In genomic region chr8:123442351-123442750, GRCm38 (mm10) we compare ENCODE assay signal across 9 mouse cellular contexts. TPM values are rescaled to one million over a fixed set of nuclear protein-coding genes. Genes with fewer than 3 reads are reported as not detected.
DNase-seq lines count a peak whose midpoint lies in the region; ATAC-seq and TF ChIP-seq lines count a peak whose summit lies in the region.
"Had no signal": no experiment of that assay in that cellular context is flagged by ENCODE, and none has a peak within 500 bp of the region (broad histone marks: within the 10 kb centered on the region; RNA-seq: fewer than 3 reads in every experiment).

No protein-coding gene starts in this region.

- 75% methylated on average over 5 of the region's 5 CpGs for WGBS in kidney, adult 2 months
- 83% methylated on average over 5 of the region's 5 CpGs for WGBS in embryonic facial prominence, embryonic 15.5 days
- WGBS in intestine, postnatal 0 days, result 83% methylated on average over 5 of the region's 5 CpGs
- 81% methylated on average over 5 of the region's 5 CpGs for WGBS in lung, adult 2 months

- no peak for TF ChIP-seq CTCF in kidney, adult 2 months (conservative IDR thresholded peaks at IDR 0.05; ENCODE audit: insufficient read depth, insufficient read length, low read depth, low read length)
- TF ChIP-seq CTCF in intestine, postnatal 0 days (IDR thresholded peaks at IDR 0.05; ENCODE audit: low read depth), result no peak
- TF ChIP-seq CTCF in lung, adult 2 months (IDR thresholded peaks at IDR 0.05; ENCODE audit: insufficient read depth, low read length), result no peak

- no peak for DNase-seq in kidney, adult 2 months
- no peak for DNase-seq in kidney, adult 9 months
- no peak for DNase-seq in spleen, postnatal 14 days (ENCODE audit: low spot score in 2 of 2)
- no peak for DNase-seq in cerebellum, postnatal 36 days
- no peak for DNase-seq in lung, adult 2 months

- H3K36me3 ChIP-seq in kidney, adult 2 months (ENCODE audit: control insufficient read depth, insufficient read depth, low read length), result no peaks in the 10 kb centered on the region
- H3K36me3 ChIP-seq in embryonic facial prominence, embryonic 15.5 days, result 0 out of 2 replicates have a peak, but pooled peaks cover 6% of the 10 kb centered on the region
- H3K36me3 ChIP-seq in intestine, postnatal 0 days (ENCODE audit: control insufficient read depth, insufficient read depth), result no peaks in the 10 kb centered on the region
- no peaks in the 10 kb centered on the region for H3K36me3 ChIP-seq in myocyte (ENCODE audit: control insufficient read depth, insufficient read depth)

- peak overlapping the region; percentile 45 for H3ac ChIP-seq in myocyte (ENCODE audit: control insufficient read depth, insufficient read length)

- H3K4me2 ChIP-seq in embryonic facial prominence, embryonic 15.5 days (replicated peaks), result peak overlapping the region; percentile 63; the same call in 1 of the 2 replicates
- H3K4me2 ChIP-seq in intestine, postnatal 0 days (replicated peaks; ENCODE audit: low read depth), result peak overlapping the region; percentile 73
- H3K4me2 ChIP-seq in myocyte (ENCODE audit: low read depth), result no peak overlapping the region

- H3K9ac ChIP-seq in embryonic facial prominence, embryonic 15.5 days, result no peak overlapping the region
- no peak overlapping the region for H3K9ac ChIP-seq in intestine, postnatal 0 days (ENCODE audit: low read depth, low read length)

- TF ChIP-seq POLR2A in kidney, adult 2 months (IDR thresholded peaks at IDR 0.05; ENCODE audit: low read depth, low read length), result no peak
- no peak for TF ChIP-seq POLR2A in myocyte (IDR thresholded peaks at IDR 0.05; ENCODE audit: insufficient read length, low read depth)
- TF ChIP-seq POLR2A in lung, adult 2 months (IDR thresholded peaks at IDR 0.05; ENCODE audit: borderline replicate concordance, extremely low read depth, low read depth, low read length), result no peak

- peak overlapping the region; percentile 6; the same call in 1 of the 2 replicates for H3K27ac ChIP-seq in kidney, adult 2 months (ENCODE audit: insufficient read depth, low read depth, low read length)
- no peak overlapping the region for H3K27ac ChIP-seq in embryonic facial prominence, embryonic 15.5 days (replicated peaks)
- H3K27ac ChIP-seq in intestine, postnatal 0 days (ENCODE audit: low read depth, low read length), result no peak overlapping the region; the same call in 1 of the 2 replicates

- H3K4me1 ChIP-seq in kidney, adult 2 months (ENCODE audit: control insufficient read depth, insufficient read depth, low read length), result peaks cover 17% of the 10 kb centered on the region; the same call in 1 of the 2 replicates
- peaks cover 11% of the 10 kb centered on the region for H3K4me1 ChIP-seq in embryonic facial prominence, embryonic 15.5 days
- no peaks in the 10 kb centered on the region for H3K4me1 ChIP-seq in intestine, postnatal 0 days (replicated peaks; ENCODE audit: control insufficient read depth, insufficient read depth, low read length)
- H3K4me1 ChIP-seq in lung, adult 2 months (ENCODE audit: control insufficient read depth, insufficient read depth, low read length), result peaks cover 3% of the 10 kb centered on the region; the same call in 1 of the 2 replicates

- ATAC-seq in embryonic facial prominence, embryonic 15.5 days (ENCODE audit: insufficient number of reproducible peaks, low FRiP score, low TSS enrichment, low read depth), result no peak
- no peak for ATAC-seq in intestine, postnatal 0 days

- no peak overlapping the region for H3K4me3 ChIP-seq in kidney, adult 2 months (ENCODE audit: insufficient read depth, low read depth, low read length)
- peak overlapping the region; percentile 72 for H3K4me3 ChIP-seq in embryonic facial prominence, embryonic 15.5 days (replicated peaks)
- peak overlapping the region; percentile 74; the same call in 1 of the 2 replicates for H3K4me3 ChIP-seq in intestine, postnatal 0 days (ENCODE audit: low read depth, low read length)
- peak overlapping the region; percentile 32 for H3K4me3 ChIP-seq in myocyte
- H3K4me3 ChIP-seq in lung, adult 2 months (replicated peaks; ENCODE audit: extremely low read depth, low read depth, low read length), result no peak overlapping the region

- no peaks in the 10 kb centered on the region for H3K27me3 ChIP-seq in kidney, adult 2 months (replicated peaks; ENCODE audit: control insufficient read depth, insufficient read depth, low read length)
- H3K27me3 ChIP-seq in embryonic facial prominence, embryonic 15.5 days, result no peaks in the 10 kb centered on the region
- H3K27me3 ChIP-seq in intestine, postnatal 0 days (replicated peaks; ENCODE audit: control insufficient read depth, insufficient read depth, low read length), result no peaks in the 10 kb centered on the region
- no peaks in the 10 kb centered on the region for H3K27me3 ChIP-seq in myocyte (ENCODE audit: control insufficient read depth, insufficient read depth, insufficient read length)

- H3K9me3 ChIP-seq in embryonic facial prominence, embryonic 15.5 days (replicated peaks), result no peaks in the 10 kb centered on the region
- H3K9me3 ChIP-seq in intestine, postnatal 0 days (ENCODE audit: control insufficient read depth), result no peaks in the 10 kb centered on the region

- no peaks in the 10 kb centered on the region for H3K79me2 ChIP-seq in myocyte (ENCODE audit: control insufficient read depth, insufficient read depth)

TF ChIP-seq in myocyte, 11 proteins besides CTCF, POLR2A, EP300 and RAD21:
- no peak for TF ChIP-seq MYOG (IDR thresholded peaks at IDR 0.05; ENCODE audit: control insufficient read depth in 1 of 3, insufficient read depth in 1 of 3, insufficient read length in 2 of 3, low read depth in 2 of 3)
- no peak for TF ChIP-seq SRF (IDR thresholded peaks at IDR 0.05; ENCODE audit: control insufficient read depth, insufficient read length, low read depth)
- no peak for TF ChIP-seq MYOD1 (IDR thresholded peaks at IDR 0.05; ENCODE audit: control insufficient read depth in 1 of 3, insufficient read length in 2 of 3, low read depth in 2 of 3)
- TF ChIP-seq USF1 (IDR thresholded peaks at IDR 0.05; ENCODE audit: low read depth), result no peak
- no peak for TF ChIP-seq MAX (IDR thresholded peaks at IDR 0.05; ENCODE audit: low read depth)
- no peak for TF ChIP-seq TCF12 (IDR thresholded peaks at IDR 0.05; ENCODE audit: insufficient read depth, poor library complexity, severe bottlenecking)
- TF ChIP-seq REST (IDR thresholded peaks at IDR 0.05; ENCODE audit: insufficient read depth, insufficient read length), result no peak
- TF ChIP-seq TCF3 (IDR thresholded peaks at IDR 0.05; ENCODE audit: insufficient read length, low read depth), result no peak
- no peak for TF ChIP-seq POLR2AphosphoS2 (IDR thresholded peaks at IDR 0.05; ENCODE audit: insufficient read length, low read depth)
- no peak for TF ChIP-seq CEBPB (IDR thresholded peaks at IDR 0.05; ENCODE audit: insufficient read depth, poor library complexity, severe bottlenecking)
- no peak for TF ChIP-seq E2F4 (IDR thresholded peaks at IDR 0.05; ENCODE audit: insufficient read depth)

RNA-seq across cellular contexts. Expression of gene Def8, which starts 19.0 kb away (rescaled TPM):
- polyA plus RNA-seq in kidney, adult 2 months (2012; rRNA removed), result 87.1 and 97.6 TPM in 2 replicates
- 40.4 and 40.5 TPM in 2 replicates for polyA plus RNA-seq in embryonic facial prominence, embryonic 15.5 days (2015; fragmentation: Nextera tagmentation; extraction: Ambion mirVana)
- polyA plus RNA-seq in intestine, postnatal 0 days (2015; fragmentation: Nextera tagmentation; extraction: Ambion mirVana), result 16.6 and 18.4 TPM in 2 replicates
- 19.6 TPM for polyA plus RNA-seq in myocyte (2012; fragmentation: generic; extraction: Trizol)
- polyA plus RNA-seq in lung, adult 2 months (2012; rRNA removed), result 23.0 and 30.9 TPM in 2 replicates

RNA-seq across cellular contexts. Expression of gene Tubb3, which starts 31.1 kb away (rescaled TPM):
- 3.9 and 12.0 TPM in 2 replicates for polyA plus RNA-seq in kidney, adult 2 months (2012; rRNA removed)
- polyA plus RNA-seq in embryonic facial prominence, embryonic 15.5 days (2015; fragmentation: Nextera tagmentation; extraction: Ambion mirVana), result 43.1 and 48.1 TPM in 2 replicates
- 22.5 and 23.9 TPM in 2 replicates for polyA plus RNA-seq in intestine, postnatal 0 days (2015; fragmentation: Nextera tagmentation; extraction: Ambion mirVana)
- polyA plus RNA-seq in myocyte (2012; fragmentation: generic; extraction: Trizol), result 85.5 TPM
- polyA plus RNA-seq in lung, adult 2 months (2012; rRNA removed), result 1.2 and 1.4 TPM in 2 replicates

RNA-seq across cellular contexts. Expression of gene Afg3l1, which starts 35.4 kb away (rescaled TPM):
- 36.5 and 38.7 TPM in 2 replicates for polyA plus RNA-seq in kidney, adult 2 months (2012; rRNA removed)
- 50.5 and 55.8 TPM in 2 replicates for polyA plus RNA-seq in embryonic facial prominence, embryonic 15.5 days (2015; fragmentation: Nextera tagmentation; extraction: Ambion mirVana)
- 30.8 and 34.7 TPM in 2 replicates for polyA plus RNA-seq in intestine, postnatal 0 days (2015; fragmentation: Nextera tagmentation; extraction: Ambion mirVana)
- polyA plus RNA-seq in myocyte (2012; fragmentation: generic; extraction: Trizol), result 35.0 TPM
- polyA plus RNA-seq in lung, adult 2 months (2012; rRNA removed), result 13.0 and 21.4 TPM in 2 replicates

RNA-seq across cellular contexts. Expression of gene Mc1r, which starts 35.4 kb away (rescaled TPM):
- not detected in 2 replicates for polyA plus RNA-seq in kidney, adult 2 months (2012; rRNA removed)
- polyA plus RNA-seq in embryonic facial prominence, embryonic 15.5 days (2015; fragmentation: Nextera tagmentation; extraction: Ambion mirVana), result 0.38 and 0.47 TPM in 2 replicates
- polyA plus RNA-seq in intestine, postnatal 0 days (2015; fragmentation: Nextera tagmentation; extraction: Ambion mirVana), result not detected in 2 replicates
- polyA plus RNA-seq in myocyte (2012; fragmentation: generic; extraction: Trizol), result 0.02 TPM
- polyA plus RNA-seq in lung, adult 2 months (2012; rRNA removed), result not detected in 2 replicates
- polyA plus RNA-seq: urinary bladder, adult 2 months had no signal

Comparison
In these comparisons a context has a peak if more than half of its experiments do, and no peak if none do; other contexts are left out.
1. H3K4me3 ChIP-seq: peak in embryonic facial prominence, embryonic 15.5 days (single experiment), intestine, postnatal 0 days (single experiment) and myocyte (single experiment); none in kidney, adult 2 months (single experiment) and lung, adult 2 months (single experiment).